Mouse (Mus musculus) C2C12 (cell line): Measurements from ENCODE around the gene H2-Aa.

Experiments
- CEBPB ChIP-seq: IDR thresholded peaks from one replicate; pipeline ENCODE4 v1.6.1; 2011; ENCODE audit warnings: low read depth, mild to moderate bottlenecking, control low read depth, moderate library complexity
- CTCF ChIP-seq: IDR thresholded peaks from one replicate; pipeline ENCODE4 v1.5.1; 2011; ENCODE audit not compliant: control insufficient read depth, insufficient read depth, insufficient read length
- MAX ChIP-seq: IDR thresholded peaks from one replicate; pipeline ENCODE4 v1.6.1; 2011; ENCODE audit warnings: mild to moderate bottlenecking, control low read depth
- USF1 ChIP-seq: IDR thresholded peaks from one replicate; pipeline ENCODE4 v1.6.1; 2011; ENCODE audit warnings: low read depth, mild to moderate bottlenecking, control low read depth, moderate library complexity

GRCm38 (mm10) chr17:34312185-34312584 lies 24.6 kb upstream of the H2-Aa start:
- no peak for TF ChIP-seq CTCF
- TF ChIP-seq USF1: no peak
- no peak for TF ChIP-seq CEBPB
- no peak for TF ChIP-seq MAX
